8 mouse cellular contexts compared by ENCODE assay signal in the genomic region with DNA sequence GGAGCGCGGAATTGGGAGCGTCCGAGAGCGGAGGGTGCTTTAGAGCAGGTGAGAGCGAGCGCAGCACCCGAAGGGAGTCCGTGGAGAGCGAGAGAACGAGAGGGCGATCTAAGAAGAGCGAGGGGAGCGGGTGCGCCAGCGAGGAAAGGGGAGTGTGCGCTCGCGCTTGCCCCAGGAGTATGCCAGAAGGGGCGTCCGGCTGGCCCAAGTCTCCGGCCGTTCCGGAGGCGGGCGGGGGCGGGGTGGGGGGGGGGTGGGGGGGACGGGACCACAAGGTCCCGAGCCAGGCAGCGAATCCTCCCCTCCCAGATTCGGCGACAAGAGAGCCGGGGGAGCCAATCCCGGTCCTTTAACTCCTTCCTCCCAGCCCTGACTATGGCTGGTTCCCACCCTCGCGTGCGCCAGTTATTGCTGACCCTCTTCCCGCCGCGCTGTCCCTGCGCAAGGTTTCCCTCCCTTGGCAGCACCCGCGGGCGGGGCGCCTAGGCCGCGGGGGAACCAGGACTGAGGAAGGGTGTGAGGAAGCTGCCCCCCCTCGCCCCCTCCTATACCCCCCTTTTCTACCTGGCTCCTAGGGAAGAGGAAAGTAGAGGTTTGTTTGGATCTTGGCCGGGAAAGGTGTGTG. TPM values are rescaled to one million over a fixed set of nuclear protein-coding genes. Genes with fewer than 3 reads are reported as not detected.
DNase-seq lines count a peak whose midpoint lies in the region; ATAC-seq and TF ChIP-seq lines count a peak whose summit lies in the region.

A gene (minus strand): TSS at position 181 of the 625 bp plus-strand sequence.

- H3K4me3 ChIP-seq in embryonic facial prominence, embryonic 12.5 days: peak within 1 kb of the TSS; percentile 48
- H3K4me3 ChIP-seq in heart, embryonic 13.5 days: peak within 1 kb of the TSS; percentile 66
- peak within 1 kb of the TSS; percentile 55 for H3K4me3 ChIP-seq in kidney, embryonic 14.5 days (ENCODE audit: low read length)
- H3K4me3 ChIP-seq in lung, postnatal 0 days (ENCODE audit: low read depth, low read length): peak within 1 kb of the TSS; percentile 71

- H3K9me3 ChIP-seq in embryonic facial prominence, embryonic 12.5 days: no peaks in the 10 kb centered on the region
- H3K9me3 ChIP-seq in heart, embryonic 13.5 days: no peaks in the 10 kb centered on the region
- no peaks in the 10 kb centered on the region for H3K9me3 ChIP-seq in kidney, embryonic 14.5 days (ENCODE audit: control insufficient read depth, low read length)
- H3K9me3 ChIP-seq in lung, postnatal 0 days (ENCODE audit: low read length): no peaks in the 10 kb centered on the region

- H3K36me3 ChIP-seq in embryonic facial prominence, embryonic 12.5 days: no peaks in the 10 kb centered on the region
- no peaks in the 10 kb centered on the region for H3K36me3 ChIP-seq in heart, embryonic 13.5 days
- no peaks in the 10 kb centered on the region for H3K36me3 ChIP-seq in kidney, embryonic 14.5 days (ENCODE audit: control insufficient read depth, insufficient read depth, low read length)
- no peaks in the 10 kb centered on the region for H3K36me3 ChIP-seq in lung, postnatal 0 days (ENCODE audit: insufficient read depth, low read length)

- H3K9ac ChIP-seq in embryonic facial prominence, embryonic 12.5 days: peak within 1 kb of the TSS; percentile 24
- peak within 1 kb of the TSS; percentile 82 for H3K9ac ChIP-seq in heart, embryonic 13.5 days
- peak within 1 kb of the TSS; percentile 70 for H3K9ac ChIP-seq in kidney, embryonic 14.5 days (ENCODE audit: low read depth, low read length)
- H3K9ac ChIP-seq in lung, postnatal 0 days (replicated peaks; ENCODE audit: low read depth): peak within 1 kb of the TSS; percentile 74

- TF ChIP-seq CTCF in lung, postnatal 0 days (IDR thresholded peaks at IDR 0.05): no peak

- no peak for TF ChIP-seq EP300 in lung, postnatal 0 days (IDR thresholded peaks at IDR 0.05)

- H3K4me1 ChIP-seq in embryonic facial prominence, embryonic 12.5 days: no peaks in the 10 kb centered on the region; the same call in 1 of the 2 replicates
- peaks cover 26% of the 10 kb centered on the region for H3K4me1 ChIP-seq in heart, embryonic 13.5 days
- H3K4me1 ChIP-seq in kidney, embryonic 14.5 days (ENCODE audit: control insufficient read depth, insufficient read depth, low read length): no peaks in the 10 kb centered on the region
- no peaks in the 10 kb centered on the region; the same call in 1 of the 2 replicates for H3K4me1 ChIP-seq in lung, postnatal 0 days (ENCODE audit: insufficient read depth, low read depth, low read length)

- WGBS in embryonic facial prominence, embryonic 12.5 days: 1% methylated on average over 43 of the region's 49 CpGs
- 0% methylated on average over 28 of the region's 49 CpGs for WGBS in heart, embryonic 13.5 days
- 0% methylated on average over 19 of the region's 49 CpGs for WGBS in kidney, embryonic 14.5 days
- 1% methylated on average over 11 of the region's 49 CpGs for WGBS in lung, postnatal 0 days

- H3K4me2 ChIP-seq in embryonic facial prominence, embryonic 12.5 days (replicated peaks): peak within 1 kb of the TSS; percentile 75
- H3K4me2 ChIP-seq in heart, embryonic 13.5 days: peak within 1 kb of the TSS; percentile 97
- peak within 1 kb of the TSS; percentile 75 for H3K4me2 ChIP-seq in kidney, embryonic 14.5 days (replicated peaks; ENCODE audit: low read depth, low read length)
- H3K4me2 ChIP-seq in lung, postnatal 0 days (replicated peaks; ENCODE audit: low read depth, low read length): peak within 1 kb of the TSS; percentile 91

- H3K27me3 ChIP-seq in embryonic facial prominence, embryonic 12.5 days: peaks cover 46% of the 10 kb centered on the region
- peaks cover 41% of the 10 kb centered on the region for H3K27me3 ChIP-seq in heart, embryonic 13.5 days (replicated peaks)
- peaks cover 31% of the 10 kb centered on the region for H3K27me3 ChIP-seq in kidney, embryonic 14.5 days (ENCODE audit: control insufficient read depth, insufficient read depth, low read length)
- no peaks in the 10 kb centered on the region for H3K27me3 ChIP-seq in lung, postnatal 0 days (replicated peaks; ENCODE audit: insufficient read depth, low read length)

- peak; percentile 31 for DNase-seq in spleen, postnatal 10 days (ENCODE audit: low spot score in 2 of 2)
- no peak for DNase-seq in spleen, adult 12 weeks (ENCODE audit: low spot score)
- peak; percentile 82 for DNase-seq in lung, postnatal 0 days (ENCODE audit: low spot score)
- peak; percentile 50 for DNase-seq in ovary, postnatal 14 days (ENCODE audit: low spot score)
- DNase-seq in layer of hippocampus, postnatal 36 days: no peak

- ATAC-seq in embryonic facial prominence, embryonic 12.5 days (ENCODE audit: insufficient number of reproducible peaks, insufficient read depth, low FRiP score, low TSS enrichment): no peak
- ATAC-seq in heart, embryonic 13.5 days (ENCODE audit: extremely low read depth, insufficient number of reproducible peaks, low FRiP score, low TSS enrichment): no peak; the same call in 1 of the 2 replicates
- peak; percentile 64 for ATAC-seq in kidney, embryonic 14.5 days (ENCODE audit: low FRiP score, low TSS enrichment)
- peak; percentile 69 for ATAC-seq in lung, postnatal 0 days

- H3K27ac ChIP-seq in embryonic facial prominence, embryonic 12.5 days: no peak within 1 kb of the TSS
- 0 out of 2 replicates have a peak within 1 kb of the TSS, but pooled peaks have one; percentile 20 for H3K27ac ChIP-seq in heart, embryonic 13.5 days (replicated peaks)
- H3K27ac ChIP-seq in kidney, embryonic 14.5 days (ENCODE audit: low read depth, low read length): no peak within 1 kb of the TSS
- peak within 1 kb of the TSS; percentile 89 for H3K27ac ChIP-seq in lung, postnatal 0 days (ENCODE audit: low read length)

RNA-seq across cellular contexts. Expression of the gene that starts here (rescaled TPM):
- polyA plus RNA-seq in embryonic facial prominence, embryonic 12.5 days (2016; fragmentation: Nextera tagmentation; extraction: Ambion mirVana): 4.0 and 5.0 TPM in 2 replicates
- polyA plus RNA-seq in heart, embryonic 13.5 days (2015; fragmentation: Nextera tagmentation; extraction: Ambion mirVana): 9.7 and 11.4 TPM in 2 replicates
- 11.0 and 12.3 TPM in 2 replicates for polyA plus RNA-seq in kidney, embryonic 14.5 days (2014; fragmentation: Nextera tagmentation; extraction: Ambion mirVana)
- polyA plus RNA-seq in lung, postnatal 0 days (2015; fragmentation: Nextera tagmentation; extraction: Ambion mirVana): 30.0 and 35.8 TPM in 2 replicates
- 1 to 10 TPM; 4.6 to 6.1 TPM for total RNA-seq in layer of hippocampus, postnatal 36 days (2021)

Comparison
In these comparisons a context has a peak if more than half of its experiments do, and no peak if none do; other contexts are left out.
1. DNase-seq: peak in spleen, postnatal 10 days (2 of 2), lung, postnatal 0 days (single experiment) and ovary, postnatal 14 days (single experiment); none in spleen, adult 12 weeks (single experiment) and layer of hippocampus, postnatal 36 days (0 of 2).
2. ATAC-seq: peak in kidney, embryonic 14.5 days (single experiment) and lung, postnatal 0 days (single experiment); none in embryonic facial prominence, embryonic 12.5 days (single experiment) and heart, embryonic 13.5 days (single experiment).
3. H3K27ac ChIP-seq: peak in heart, embryonic 13.5 days (single experiment) and lung, postnatal 0 days (single experiment); none in embryonic facial prominence, embryonic 12.5 days (single experiment) and kidney, embryonic 14.5 days (single experiment).
4. H3K9ac ChIP-seq: peak in every context shown above with its lines; median percentile 82 in heart, embryonic 13.5 days; 74 in lung, postnatal 0 days; 70 in kidney, embryonic 14.5 days; 24 in embryonic facial prominence, embryonic 12.5 days.
5. Peak in every context shown above with its lines, with median percentiles within 50 percentile points of each other: H3K4me2 ChIP-seq and H3K4me3 ChIP-seq.